Mouse (Mus musculus) midbrain, embryonic 13.5 days (tissue): ENCODE data around the gene Btbd35f16. TPM values are rescaled to one million over a fixed set of nuclear protein-coding genes. Genes with fewer than 3 reads are reported as not detected.
"Not testable (repeated sequence)": the region's sequence is repeated elsewhere in the genome, so short reads cannot be mapped to it uniquely, and the experiment has no call there.

Source experiments
- ATAC-seq: fragments of 200-750 bp; cut with Nextera tagmentation; 2 replicates; pipeline ENCODE4 v1.8.0; 2017; ENCODE audit warnings: mild to moderate bottlenecking, moderate TSS enrichment, moderate library complexity
- H3K27ac ChIP-seq: fragments of 300-500 bp; sonication (generic); 2 replicates; pipeline ENCODE4 v1.5.1; 2015; ENCODE audit warnings: inconsistent platforms, mild to moderate bottlenecking, moderate library complexity
- H3K27me3 ChIP-seq: fragments of 300-500 bp; sonication (generic); 2 replicates; pipeline ENCODE4 v1.6.1; 2015; ENCODE audit warnings: mild to moderate bottlenecking, inconsistent platforms
- H3K36me3 ChIP-seq: fragments of 300-500 bp; sonication (generic); 2 replicates; pipeline ENCODE4 v1.6.1; 2015; ENCODE audit warnings: mild to moderate bottlenecking, inconsistent platforms
- H3K4me1 ChIP-seq: fragments of 300-500 bp; sonication (generic); replicated peaks from 2 replicates; pipeline ENCODE4 v1.6.1; 2015; ENCODE audit warnings: inconsistent platforms
- H3K4me2 ChIP-seq: fragments of 300-500 bp; sonication (generic); replicated peaks from 2 replicates; pipeline ENCODE4 v1.6.1; 2015; ENCODE audit warnings: moderate library complexity, mild to moderate bottlenecking, inconsistent platforms
- H3K4me3 ChIP-seq: fragments of 300-500 bp; sonication (generic); replicated peaks from 2 replicates; pipeline ENCODE4 v1.5.1; 2015; ENCODE audit warnings: mild to moderate bottlenecking, inconsistent platforms
- H3K9ac ChIP-seq: fragments of 300-500 bp; sonication (generic); replicated peaks from 2 replicates; pipeline ENCODE4 v1.6.1; 2015; ENCODE audit warnings: mild to moderate bottlenecking, inconsistent platforms
- H3K9me3 ChIP-seq: fragments of 300-500 bp; sonication (generic); 2 replicates; pipeline ENCODE4 v1.6.1; 2016; ENCODE audit warnings: mild to moderate bottlenecking, inconsistent platforms
- WGBS: fragments of 180-500 bp; shearing (Covaris S2); methylation state at CpG from one replicate; pipeline ENCODE4 v1.1.7; 2015; 5-methylcytosine and 5-hydroxymethylcytosine counted together
- polyA plus RNA-seq: library from polyadenylated mRNA; unstranded; fragments of >200 nt; fragmentation: Nextera tagmentation; extraction: Ambion mirVana; gene quantifications from 2 replicates; pipeline ENCODE4 v1.2.1, GENCODE M21; 2015

The Btbd35f16 gene
- not detected in 2 replicates for polyA plus RNA-seq

DNA sequence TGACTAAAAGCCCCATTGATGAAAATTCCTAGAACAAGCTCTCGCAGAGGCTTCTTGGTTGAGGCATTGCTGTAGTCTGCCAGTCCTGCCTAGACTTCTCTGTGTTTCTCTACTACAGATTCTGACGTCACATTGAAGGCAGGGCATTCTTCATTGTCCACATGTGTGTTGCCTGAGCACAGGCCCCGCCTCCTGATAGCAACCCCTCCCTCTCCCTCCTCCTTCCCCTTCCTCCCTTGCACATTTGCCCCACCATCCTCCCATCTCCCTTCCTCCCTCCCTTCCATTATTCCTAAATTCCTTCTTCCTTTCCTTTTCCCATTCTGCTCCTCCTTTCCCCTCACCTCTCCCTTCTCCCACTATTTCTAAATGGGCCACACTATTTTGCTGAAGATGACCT is at the start of gene Btbd35f16:
Gene Btbd35f16, minus strand, starts transcription at position 101 of the 400 bp plus-strand sequence.
- H3K27me3 ChIP-seq, H3K4me2 ChIP-seq, H3K4me3 ChIP-seq, H3K9me3 ChIP-seq, ATAC-seq, H3K9ac ChIP-seq, H3K4me1 ChIP-seq, H3K36me3 ChIP-seq, H3K27ac ChIP-seq: not testable (repeated sequence)
- 83% methylated on average over 2 of the region's 3 CpGs for WGBS

Other genes starting within 250 kb of the Btbd35f16 start
- gene Btbd35f10, start 204.1 kb downstream of the Btbd35f16 start, polyA plus RNA-seq: not detected in 2 replicates
- gene Btbd35f3, start 80.7 kb upstream of the Btbd35f16 start, polyA plus RNA-seq: not detected in 2 replicates
- gene Btbd35f28, start 239.6 kb upstream of the Btbd35f16 start, polyA plus RNA-seq: not detected in 2 replicates